Mouse (Mus musculus) layer of hippocampus, adult 18-20 months (tissue): ENCODE measurements around the gene Mfsd10. TPM values are rescaled to one million over a fixed set of nuclear protein-coding genes. Genes with fewer than 3 reads are reported as not detected.

ENCODE experiments used
- DNase-seq, 2 experiments: peaks; one replicate each; pipeline ENCODE4 v3.0.0; 2022; ENCODE audit warnings: low spot score in 2 of 2
- long read RNA-seq: library from polyadenylated mRNA; stranded (forward); transcript quantifications from one replicate; pipeline ENCODE4 v2.0.0, GENCODE M21; 2021
- total RNA-seq, 2 experiments: library from RNA; stranded (reverse); gene quantifications; 2 replicates each; pipeline ENCODE4 v1.2.3; 2021

Mfsd10 gene
- 10 to 100 TPM; 33.3 to 43.6 TPM for total RNA-seq
- long read RNA-seq, transcript Mfsd10-201 (13 exons, 1,907 nt), result major isoform, 6 of 24 reads
- long read RNA-seq, partial matches to known transcripts, result 1 of 24 reads
- long read RNA-seq, other reads (novel, unspliced or antisense), result 15 of 24 reads

GRCm38 (mm10) chr5:34636481-34637287 is at the start of gene Mfsd10:
TSS of gene Mfsd10 (minus strand) at chr5:34637212.
- peak; percentile 71 to 84 for DNase-seq

- DNase-seq, result no peak
These were observed 33.3 kb upstream of the Mfsd10 start for GRCm38 (mm10) chr5:34670280-34670679.

GRCm38 (mm10) chr5:34669493-34669892 is 32.5 kb upstream of the Mfsd10 start:
- DNase-seq, result no peak

GRCm38 (mm10) chr5:34663231-34663630 is 26.2 kb upstream of the Mfsd10 start:
- no peak for DNase-seq

- DNase-seq, result no peak
These were observed 24.9 kb upstream of the Mfsd10 start for GRCm38 (mm10) chr5:34661909-34662308.

- peak in 1 of 2 experiments; percentile 23 for DNase-seq
These were observed 23.6 kb upstream of the Mfsd10 start for GRCm38 (mm10) chr5:34660591-34661130.

GRCm38 (mm10) chr5:34659686-34660590 is 22.9 kb upstream of the Mfsd10 start, which contains the start of the genes Nop14 and Grk4:
TSS of gene Nop14 (minus strand) at chr5:34660148.
TSS of gene Grk4 (plus strand) at chr5:34660379.
- peak; percentile 99 to 100 for DNase-seq

- no peak for DNase-seq
These were observed 20.5 kb upstream of the Mfsd10 start for GRCm38 (mm10) chr5:34657556-34657955.

- no peak for DNase-seq
These were observed 17.9 kb upstream of the Mfsd10 start for GRCm38 (mm10) chr5:34654881-34655280.

- DNase-seq, result no peak
These were observed 15.9 kb upstream of the Mfsd10 start for GRCm38 (mm10) chr5:34652961-34653360.

- DNase-seq, result peak in 1 of 2 experiments; percentile 78
These were observed 10.6 kb upstream of the Mfsd10 start for GRCm38 (mm10) chr5:34647581-34647980.

GRCm38 (mm10) chr5:34642932-34643331 is 5.9 kb upstream of the Mfsd10 start:
- DNase-seq, result peak; percentile 42 to 83

- no peak for DNase-seq
These were observed 5.0 kb upstream of the Mfsd10 start for GRCm38 (mm10) chr5:34641991-34642390.

- no peak for DNase-seq
These were observed 662 bp upstream of the Mfsd10 start for GRCm38 (mm10) chr5:34637591-34638156.

- DNase-seq, result no peak
These were observed 1.3 kb downstream of the Mfsd10 start for GRCm38 (mm10) chr5:34635665-34636192.

- DNase-seq, result no peak
These were observed 2.1 kb downstream of the Mfsd10 start for GRCm38 (mm10) chr5:34634746-34635400.

GRCm38 (mm10) chr5:34633641-34634040 is 3.4 kb downstream of the Mfsd10 start:
- DNase-seq, result no peak

- no peak for DNase-seq
These were observed 4.0 kb downstream of the Mfsd10 start for GRCm38 (mm10) chr5:34632996-34633395.

GRCm38 (mm10) chr5:34609966-34610365 is 27.0 kb downstream of the Mfsd10 start:
- DNase-seq, result no peak

GRCm38 (mm10) chr5:34608226-34608625 is 28.8 kb downstream of the Mfsd10 start:
- DNase-seq, result no peak
